Mouse (Mus musculus) midbrain, embryonic 15.5 days (tissue): Measurements from ENCODE around the gene Mc3r. TPM values are rescaled to one million over a fixed set of nuclear protein-coding genes. Genes with fewer than 3 reads are reported as not detected.

Experiments used
- ATAC-seq: fragments of 200-750 bp; cut with Nextera tagmentation; replicated peaks from 2 replicates; pipeline ENCODE4 v1.8.0; 2017; ENCODE audit warnings: moderate TSS enrichment
- H3K27ac ChIP-seq: fragments of 300-500 bp; sonication (generic); 2 replicates; pipeline ENCODE4 v1.5.1; 2015; ENCODE audit warnings: mild to moderate bottlenecking, inconsistent platforms
- H3K27me3 ChIP-seq: fragments of 300-500 bp; sonication (generic); replicated peaks from 2 replicates; pipeline ENCODE4 v1.6.1; 2015; ENCODE audit warnings: inconsistent platforms
- H3K36me3 ChIP-seq: fragments of 300-500 bp; sonication (generic); replicated peaks from 2 replicates; pipeline ENCODE4 v1.6.1; 2015; ENCODE audit warnings: inconsistent platforms
- H3K4me1 ChIP-seq: fragments of 300-500 bp; sonication (generic); 2 replicates; pipeline ENCODE4 v1.6.1; 2015; ENCODE audit warnings: inconsistent platforms
- H3K4me2 ChIP-seq: fragments of 300-500 bp; sonication (generic); 2 replicates; pipeline ENCODE4 v1.6.1; 2015; ENCODE audit warnings: inconsistent platforms, mild to moderate bottlenecking, moderate library complexity
- H3K4me3 ChIP-seq: fragments of 300-500 bp; sonication (generic); 2 replicates; pipeline ENCODE4 v1.5.1; 2015; ENCODE audit warnings: mild to moderate bottlenecking, inconsistent platforms
- H3K9ac ChIP-seq: fragments of 300-500 bp; sonication (generic); 2 replicates; pipeline ENCODE4 v1.6.1; 2015; ENCODE audit warnings: mild to moderate bottlenecking, inconsistent platforms
- H3K9me3 ChIP-seq: fragments of 300-500 bp; sonication (generic); 2 replicates; pipeline ENCODE4 v1.6.1; 2016; ENCODE audit warnings: inconsistent platforms
- WGBS: fragments of 180-500 bp; shearing (Covaris S2); methylation state at CpG from one replicate; pipeline ENCODE4 v1.1.7; 2015; ENCODE audit warnings: mixed read lengths; 5-methylcytosine and 5-hydroxymethylcytosine counted together
- polyA plus RNA-seq: library from polyadenylated mRNA; unstranded; fragments of >200 nt; fragmentation: Nextera tagmentation; extraction: Ambion mirVana; gene quantifications from 2 replicates; pipeline ENCODE4 v1.2.1, GENCODE M21; 2015

Mc3r gene
- polyA plus RNA-seq, 1 experiment from 2014 or later: 0.39 TPM

DNA sequence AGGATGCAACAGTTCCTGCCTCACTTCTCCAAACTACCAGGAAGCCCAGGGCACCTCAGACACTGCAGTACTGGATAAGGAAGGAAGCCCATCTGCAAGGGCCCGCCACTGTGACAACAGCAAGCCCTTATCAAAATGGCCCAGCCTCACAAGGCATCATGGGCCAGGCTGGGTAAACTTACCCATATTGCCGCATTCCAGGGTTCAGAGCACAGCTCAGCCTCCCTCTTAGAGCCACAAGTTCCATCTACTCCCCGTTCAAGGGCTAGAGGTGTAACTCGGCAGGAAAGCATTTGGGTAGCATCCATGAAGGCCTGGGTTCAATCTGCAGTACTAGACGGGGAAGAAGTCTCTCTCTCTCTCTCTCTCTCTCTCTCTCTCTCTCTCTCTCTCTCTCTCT is 11.8 kb downstream of the Mc3r start:
- ATAC-seq: no peak
- Histone ChIP-seq H3K36me3 (no peaks in the 10 kb centered on the region), H3K9ac (no peak overlapping the region), H3K4me3 (no peak overlapping the region), H3K27ac (no peak overlapping the region), H3K9me3 (no peaks in the 10 kb centered on the region), H3K4me1 (0 out of 2 replicates have a peak, but pooled peaks cover 3% of the 10 kb centered on the region), H3K4me2 (no peak overlapping the region), H3K27me3 (no peaks in the 10 kb centered on the region)
- WGBS: 84% methylated on average over 5 of the region's 5 CpGs

DNA sequence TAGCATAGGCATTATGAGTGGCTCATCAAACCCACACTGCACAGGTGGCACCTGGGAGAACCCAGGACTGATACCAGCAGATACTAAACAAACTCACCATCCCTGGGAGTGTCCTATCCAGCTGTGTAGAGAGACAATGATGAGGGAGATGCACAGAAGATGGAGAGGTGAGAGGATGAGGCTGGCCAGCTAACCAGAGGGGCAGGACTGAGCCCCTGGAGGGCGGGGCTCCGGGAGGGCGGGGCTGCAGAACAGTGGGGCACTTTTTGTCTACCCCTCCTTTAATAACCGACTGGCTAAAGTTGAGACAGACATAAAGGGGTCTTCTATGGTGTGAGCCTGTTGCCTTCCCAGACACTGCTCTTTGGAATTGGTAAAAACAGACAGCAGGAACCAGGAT is 13.1 kb downstream of the Mc3r start:
- Histone ChIP-seq H3K4me1 (0 out of 2 replicates have a peak, but pooled peaks cover 2% of the 10 kb centered on the region), H3K9ac (no peak overlapping the region), H3K36me3 (no peaks in the 10 kb centered on the region), H3K27ac (no peak overlapping the region), H3K4me2 (no peak overlapping the region), H3K9me3 (no peaks in the 10 kb centered on the region), H3K4me3 (no peak overlapping the region), H3K27me3 (no peaks in the 10 kb centered on the region)
- ATAC-seq: no peak
- 75% methylated on average over 4 of the region's 4 CpGs for WGBS

DNA sequence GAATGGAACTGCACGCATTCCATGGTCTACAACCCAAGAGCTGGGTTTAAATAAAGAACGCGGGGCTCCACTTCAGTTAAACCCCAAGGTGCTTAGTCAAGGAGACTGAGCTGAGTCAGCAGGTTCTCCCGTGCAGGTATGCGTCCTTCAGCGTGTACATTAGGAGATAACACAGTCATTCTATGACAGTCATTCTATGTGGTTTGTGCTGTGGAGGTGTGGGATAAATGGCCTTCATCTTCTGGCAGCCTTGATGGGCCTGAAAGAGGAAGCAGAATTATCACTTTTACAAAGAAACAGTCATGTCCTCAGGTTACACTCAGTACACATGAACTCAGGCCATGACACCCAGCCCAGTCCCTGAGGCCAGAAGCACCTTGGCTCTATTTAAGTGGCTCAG is 14.9 kb downstream of the Mc3r start:
- WGBS: 92% methylated on average over 6 of the region's 6 CpGs
- no peaks in the 10 kb centered on the region for H3K4me1 ChIP-seq
- ATAC-seq: no peak
- H3K9ac ChIP-seq: no peak overlapping the region
- no peaks in the 10 kb centered on the region for H3K36me3 ChIP-seq
- no peaks in the 10 kb centered on the region for H3K9me3 ChIP-seq
- no peak overlapping the region for H3K4me2 ChIP-seq
- H3K27me3 ChIP-seq: no peaks in the 10 kb centered on the region
- H3K4me3 ChIP-seq: no peak overlapping the region
- H3K27ac ChIP-seq: no peak overlapping the region

DNA sequence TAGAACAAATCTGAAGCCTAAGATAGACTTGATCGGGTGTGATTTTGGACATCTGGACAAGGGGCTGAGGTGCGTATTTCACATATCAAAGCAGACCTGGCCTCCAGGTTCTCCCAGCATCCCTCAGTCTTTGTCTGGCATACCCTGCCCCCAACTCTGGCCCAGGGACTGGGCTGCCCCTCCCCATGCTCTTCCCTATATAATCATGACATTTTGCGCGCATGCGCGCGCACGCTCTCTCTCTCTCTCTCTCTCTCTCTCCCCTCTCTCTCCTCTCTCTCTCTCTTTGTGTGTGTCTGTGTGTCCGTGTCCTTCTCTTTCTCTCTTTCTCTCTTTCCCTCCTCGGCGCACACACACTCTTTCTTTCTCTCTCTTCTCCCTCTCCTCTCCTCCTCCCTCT is 21.6 kb downstream of the Mc3r start:
- 69% methylated on average over 11 of the region's 11 CpGs for WGBS
- Histone ChIP-seq H3K27me3 (no peaks in the 10 kb centered on the region), H3K9me3 (no peaks in the 10 kb centered on the region), H3K4me3 (no peak overlapping the region), H3K4me2 (no peak overlapping the region), H3K4me1 (peaks cover 16% of the 10 kb centered on the region), H3K27ac (peak overlapping the region; percentile 76), H3K9ac (no peak overlapping the region), H3K36me3 (no peaks in the 10 kb centered on the region)
- ATAC-seq: peak; percentile 68

DNA sequence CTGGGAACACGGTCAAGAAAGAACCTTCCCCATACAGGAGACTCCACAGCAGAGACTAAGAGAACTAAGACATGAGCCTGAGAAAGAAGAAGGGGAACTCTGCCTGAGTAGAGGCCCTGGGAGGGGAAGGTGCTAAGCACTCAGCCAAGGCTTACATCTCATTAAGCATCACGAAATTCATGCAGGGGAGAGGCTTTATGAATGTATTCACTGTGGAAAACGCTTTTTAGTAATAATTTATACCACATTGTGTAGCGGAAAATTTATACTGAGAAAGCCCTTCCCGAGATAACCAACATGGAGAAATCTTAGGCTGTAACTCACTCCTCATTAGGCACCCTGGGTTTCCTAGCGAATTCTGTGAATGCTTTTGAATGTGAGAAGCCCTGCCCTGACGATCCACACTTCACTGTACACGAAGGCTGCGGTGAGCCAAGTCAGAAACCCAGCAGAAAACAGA is 22.2 kb downstream of the Mc3r start:
- ATAC-seq: peak; percentile 79
- Histone ChIP-seq H3K9ac (no peak overlapping the region), H3K4me2 (no peak overlapping the region)

DNA sequence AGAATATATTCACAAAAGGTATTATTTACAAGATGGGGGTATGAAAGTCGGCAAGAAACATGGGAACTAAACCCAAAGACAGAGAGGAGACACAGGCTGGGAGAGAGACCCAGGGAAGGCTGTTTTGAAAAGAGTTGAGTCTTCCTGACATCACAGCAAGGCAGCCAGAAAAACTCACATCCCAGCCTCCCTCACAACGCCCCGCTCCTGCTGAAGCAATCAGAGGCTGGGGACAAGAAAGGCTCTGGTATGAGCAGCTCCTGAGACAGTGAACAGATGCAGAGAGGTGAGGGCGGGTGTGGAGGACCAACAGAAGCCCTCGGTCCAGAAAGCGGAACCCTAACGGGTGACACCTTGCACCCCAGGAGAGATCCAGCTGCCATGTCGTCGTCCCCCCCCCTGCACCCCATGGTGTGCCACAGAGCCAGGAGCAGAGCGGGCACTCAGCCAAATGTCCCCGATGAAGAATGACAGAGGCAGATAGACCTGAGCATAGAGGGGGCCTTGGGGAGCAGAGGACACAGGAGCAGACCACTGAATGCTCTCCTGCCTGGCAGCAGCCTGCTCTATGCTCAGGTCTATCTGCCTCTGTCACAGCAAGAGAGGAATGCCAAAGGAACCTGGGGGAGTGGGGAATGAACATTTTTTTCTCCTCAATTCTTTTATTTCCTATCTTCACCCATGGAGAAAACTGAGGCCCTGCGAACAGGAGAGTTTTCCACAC is 22.8 kb downstream of the Mc3r start:
- 58% methylated on average over 12 of the region's 12 CpGs for WGBS
- Histone ChIP-seq H3K9ac (no peak overlapping the region), H3K4me2 (no peak overlapping the region), H3K9me3 (no peaks in the 10 kb centered on the region), H3K4me3 (no peak overlapping the region), H3K36me3 (no peaks in the 10 kb centered on the region), H3K27me3 (no peaks in the 10 kb centered on the region), H3K4me1 (peaks cover 16% of the 10 kb centered on the region), H3K27ac (peak overlapping the region; percentile 76)
- ATAC-seq: peak; percentile 48

More for the DNA sequence above, 22.2 kb downstream of the Mc3r start:
- Histone ChIP-seq H3K4me3 (no peak overlapping the region), H3K9me3 (no peaks in the 10 kb centered on the region), H3K4me1 (peaks cover 16% of the 10 kb centered on the region), H3K36me3 (no peaks in the 10 kb centered on the region), H3K27ac (peak overlapping the region; percentile 76), H3K27me3 (no peaks in the 10 kb centered on the region)
- 15% methylated on average over 9 of the region's 9 CpGs for WGBS

DNA sequence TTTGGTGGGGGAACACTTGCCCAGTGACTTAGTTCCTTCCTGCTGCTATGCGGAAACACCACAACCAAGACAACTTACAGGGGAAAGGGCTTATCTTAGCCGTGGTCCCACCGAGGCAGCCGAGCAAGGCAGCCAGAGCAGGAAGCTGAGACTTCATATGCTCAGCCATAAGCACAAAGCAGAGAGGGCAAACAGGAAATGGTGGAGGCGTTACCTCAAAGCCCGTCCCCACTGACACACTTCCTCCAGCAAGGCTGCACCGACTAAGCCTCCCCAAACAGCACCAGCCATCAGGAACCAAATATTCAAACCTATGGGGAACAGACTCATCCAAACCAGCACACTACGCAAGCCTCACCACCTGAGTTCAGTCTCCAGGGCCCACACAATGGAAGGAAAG is 26.4 kb downstream of the Mc3r start:
- no peak overlapping the region for H3K4me2 ChIP-seq
- no peak for ATAC-seq
- 80% methylated on average over 8 of the region's 8 CpGs for WGBS
- no peaks in the 10 kb centered on the region for H3K36me3 ChIP-seq
- no peak overlapping the region for H3K4me3 ChIP-seq
- H3K27me3 ChIP-seq: no peaks in the 10 kb centered on the region
- peaks cover 15% of the 10 kb centered on the region for H3K4me1 ChIP-seq
- no peak overlapping the region for H3K27ac ChIP-seq
- H3K9ac ChIP-seq: no peak overlapping the region
- H3K9me3 ChIP-seq: no peaks in the 10 kb centered on the region

DNA sequence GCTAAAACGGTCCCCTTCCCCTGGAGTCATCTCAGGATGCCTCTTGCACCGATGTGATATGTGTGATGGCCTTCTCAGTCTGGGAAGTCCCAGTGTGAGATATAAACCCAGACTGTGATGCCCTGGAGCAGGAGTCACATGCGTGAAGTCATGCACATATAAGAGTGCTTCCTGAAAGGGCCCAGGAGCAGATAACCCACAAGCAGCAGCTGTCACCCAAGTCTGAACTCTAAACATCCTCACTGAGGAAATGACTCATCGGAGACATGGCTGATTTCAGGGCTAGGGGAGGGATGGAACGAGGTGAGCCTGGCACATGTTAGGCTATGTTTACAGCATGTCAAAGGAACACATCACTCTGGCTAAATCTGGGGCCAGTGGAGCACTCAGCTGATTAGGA is 27.9 kb downstream of the Mc3r start:
- WGBS: 87% methylated on average over 5 of the region's 5 CpGs
- no peak overlapping the region for H3K27ac ChIP-seq
- H3K4me2 ChIP-seq: no peak overlapping the region
- no peaks in the 10 kb centered on the region for H3K36me3 ChIP-seq
- H3K9ac ChIP-seq: no peak overlapping the region
- ATAC-seq: no peak
- H3K27me3 ChIP-seq: no peaks in the 10 kb centered on the region
- H3K4me1 ChIP-seq: peaks cover 2% of the 10 kb centered on the region
- H3K4me3 ChIP-seq: no peak overlapping the region
- no peaks in the 10 kb centered on the region for H3K9me3 ChIP-seq

DNA sequence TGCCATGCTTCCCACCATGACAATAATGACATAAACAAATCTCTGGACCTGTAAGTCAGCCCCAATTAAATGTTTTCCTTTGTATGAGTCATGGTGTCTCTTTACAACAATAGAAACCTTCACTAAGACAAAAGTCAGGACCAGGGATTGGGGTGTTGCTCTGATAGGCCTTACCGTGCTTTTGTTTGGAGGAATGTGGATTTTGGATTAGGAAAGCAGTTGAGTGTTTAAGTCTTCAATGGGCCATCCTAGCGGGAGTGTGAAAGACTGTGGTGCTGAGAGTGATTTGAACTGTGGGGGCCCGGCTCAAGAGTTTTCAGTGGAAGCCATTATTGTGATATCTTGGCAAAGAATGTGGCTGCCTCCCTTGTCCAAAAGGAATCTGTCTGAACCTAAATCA is 30.7 kb downstream of the Mc3r start:
- H3K36me3 ChIP-seq: no peaks in the 10 kb centered on the region
- no peak overlapping the region for H3K4me2 ChIP-seq
- H3K9me3 ChIP-seq: no peaks in the 10 kb centered on the region
- H3K27me3 ChIP-seq: no peaks in the 10 kb centered on the region
- H3K4me1 ChIP-seq: peaks cover 18% of the 10 kb centered on the region
- no peak overlapping the region for H3K27ac ChIP-seq
- no peak for ATAC-seq
- H3K4me3 ChIP-seq: no peak overlapping the region
- 62% methylated on average over 3 of the region's 3 CpGs for WGBS
- H3K9ac ChIP-seq: no peak overlapping the region

DNA sequence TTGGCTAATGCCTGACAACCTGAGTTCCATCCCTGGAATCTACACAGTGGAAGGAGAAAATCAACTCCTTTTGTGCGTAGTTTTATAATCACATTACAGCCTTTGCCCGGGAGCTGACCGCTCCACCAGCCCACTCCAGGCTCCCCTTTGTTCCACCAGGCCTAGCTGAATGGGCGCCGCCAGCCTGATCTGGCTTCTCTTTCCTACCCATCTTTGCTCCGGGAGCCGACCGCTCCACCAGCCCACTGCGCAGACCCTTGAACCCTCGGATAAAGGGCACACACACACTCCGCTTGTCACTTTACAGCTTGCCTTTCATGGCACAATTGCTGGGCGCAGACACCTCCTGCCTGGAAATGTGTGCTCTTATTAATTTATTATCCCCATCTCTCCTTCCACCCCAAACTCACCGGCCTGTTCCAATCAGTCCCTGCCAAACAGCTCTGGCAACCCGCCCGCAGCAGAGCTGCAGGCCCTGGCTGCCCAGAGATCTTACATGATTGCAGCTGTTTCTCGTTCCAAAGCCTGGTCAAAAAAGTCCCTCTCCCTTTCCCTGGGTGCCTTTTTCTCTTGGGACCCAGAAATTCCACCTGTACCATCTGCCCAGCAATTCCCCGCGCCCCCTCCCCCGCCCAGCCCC is 33.9 kb downstream of the Mc3r start:
- H3K27me3 ChIP-seq: no peaks in the 10 kb centered on the region
- peak overlapping the region; percentile 7; the same call in 1 of the 2 replicates for H3K4me2 ChIP-seq
- H3K4me3 ChIP-seq: no peak overlapping the region
- WGBS: 38% methylated on average over 19 of the region's 19 CpGs
- 0 out of 2 replicates have a peak overlapping the region, but pooled peaks have one; percentile 10 for H3K9ac ChIP-seq
- no peaks in the 10 kb centered on the region for H3K9me3 ChIP-seq
- ATAC-seq: peak; percentile 66
- no peaks in the 10 kb centered on the region for H3K36me3 ChIP-seq
- H3K27ac ChIP-seq: peak overlapping the region; percentile 66
- peaks cover 18% of the 10 kb centered on the region for H3K4me1 ChIP-seq

DNA sequence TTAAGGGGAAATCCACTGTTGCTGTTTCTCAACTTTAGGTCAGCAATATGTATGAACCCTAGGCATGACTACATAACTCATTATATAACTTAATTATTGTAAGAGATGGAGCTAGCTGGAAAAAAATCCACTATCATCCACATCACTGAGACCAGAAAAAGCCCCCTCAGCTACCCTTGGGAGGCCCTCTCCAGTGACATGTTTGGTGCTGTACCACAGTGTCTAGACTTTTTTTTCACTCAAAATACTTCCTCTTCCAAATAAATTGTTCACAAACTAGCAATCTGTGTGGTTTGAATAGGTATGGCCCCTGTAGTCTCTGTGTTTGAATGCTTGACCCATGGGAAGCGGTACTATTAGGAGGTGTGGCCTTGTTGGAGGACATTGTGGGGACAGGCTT is 39.4 kb downstream of the Mc3r start:
- no peaks in the 10 kb centered on the region for H3K9me3 ChIP-seq
- 100% methylated on average over 1 of the region's 1 CpGs for WGBS
- H3K4me3 ChIP-seq: no peak overlapping the region
- ATAC-seq: no peak
- H3K9ac ChIP-seq: no peak overlapping the region
- H3K4me1 ChIP-seq: peaks cover 7% of the 10 kb centered on the region
- H3K36me3 ChIP-seq: no peaks in the 10 kb centered on the region
- H3K27ac ChIP-seq: no peak overlapping the region
- no peak overlapping the region for H3K4me2 ChIP-seq
- H3K27me3 ChIP-seq: no peaks in the 10 kb centered on the region

DNA sequence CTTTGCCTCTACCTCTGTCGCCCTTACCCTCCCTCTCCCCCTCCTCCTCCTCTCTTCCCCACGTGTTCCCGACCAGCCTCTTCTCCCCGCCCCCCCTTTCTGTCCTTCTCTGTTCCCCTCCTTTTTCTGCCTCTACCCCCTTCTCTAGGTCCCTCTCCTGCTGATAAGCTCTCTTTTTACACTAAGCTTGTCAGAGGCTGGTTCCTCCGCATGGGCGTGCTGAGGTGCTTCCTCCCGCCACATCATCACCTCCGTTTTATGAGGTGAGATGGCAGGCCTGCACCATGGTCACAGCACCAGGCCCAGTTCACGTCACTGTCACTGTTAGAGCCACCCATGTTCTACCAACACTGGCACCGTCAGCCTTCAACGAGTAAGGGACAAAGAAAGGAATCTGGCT is 40.7 kb downstream of the Mc3r start:
- WGBS: 32% methylated on average over 10 of the region's 11 CpGs
- no peaks in the 10 kb centered on the region for H3K27me3 ChIP-seq
- no peak overlapping the region for H3K27ac ChIP-seq
- ATAC-seq: no peak
- no peak overlapping the region for H3K4me3 ChIP-seq
- H3K36me3 ChIP-seq: no peaks in the 10 kb centered on the region
- H3K9ac ChIP-seq: no peak overlapping the region
- H3K4me2 ChIP-seq: no peak overlapping the region
- peaks cover 7% of the 10 kb centered on the region for H3K4me1 ChIP-seq
- no peaks in the 10 kb centered on the region for H3K9me3 ChIP-seq

DNA sequence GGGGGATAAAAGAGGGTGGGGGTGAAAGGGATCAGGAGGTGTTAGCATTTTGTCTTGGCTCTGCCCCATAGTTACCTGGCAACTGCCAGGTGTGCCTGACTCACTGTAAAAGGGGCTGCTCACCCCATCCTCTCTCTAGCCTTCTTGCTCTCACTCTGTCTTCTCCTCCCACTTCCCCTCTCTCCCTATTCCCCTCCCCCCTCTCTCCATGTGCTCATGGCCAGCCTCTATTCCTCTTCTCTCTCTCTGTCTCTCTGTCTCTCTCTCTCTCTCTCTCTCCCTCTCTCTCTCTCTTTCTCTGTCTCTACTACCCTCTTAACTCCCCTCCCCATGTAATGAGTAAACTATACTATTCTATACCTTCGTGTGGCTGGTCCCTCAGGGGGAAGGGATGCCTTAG is 41.3 kb downstream of the Mc3r start:
- no peaks in the 10 kb centered on the region for H3K36me3 ChIP-seq
- no peak for ATAC-seq
- H3K9me3 ChIP-seq: no peaks in the 10 kb centered on the region
- no peak overlapping the region for H3K4me3 ChIP-seq
- no peak overlapping the region for H3K27ac ChIP-seq
- 25% methylated on average over 1 of the region's 1 CpGs for WGBS
- no peak overlapping the region for H3K9ac ChIP-seq
- peaks cover 7% of the 10 kb centered on the region for H3K4me1 ChIP-seq
- H3K27me3 ChIP-seq: no peaks in the 10 kb centered on the region
- no peak overlapping the region for H3K4me2 ChIP-seq
